8 mouse cellular contexts compared by ENCODE assay signal in the genomic region with DNA sequence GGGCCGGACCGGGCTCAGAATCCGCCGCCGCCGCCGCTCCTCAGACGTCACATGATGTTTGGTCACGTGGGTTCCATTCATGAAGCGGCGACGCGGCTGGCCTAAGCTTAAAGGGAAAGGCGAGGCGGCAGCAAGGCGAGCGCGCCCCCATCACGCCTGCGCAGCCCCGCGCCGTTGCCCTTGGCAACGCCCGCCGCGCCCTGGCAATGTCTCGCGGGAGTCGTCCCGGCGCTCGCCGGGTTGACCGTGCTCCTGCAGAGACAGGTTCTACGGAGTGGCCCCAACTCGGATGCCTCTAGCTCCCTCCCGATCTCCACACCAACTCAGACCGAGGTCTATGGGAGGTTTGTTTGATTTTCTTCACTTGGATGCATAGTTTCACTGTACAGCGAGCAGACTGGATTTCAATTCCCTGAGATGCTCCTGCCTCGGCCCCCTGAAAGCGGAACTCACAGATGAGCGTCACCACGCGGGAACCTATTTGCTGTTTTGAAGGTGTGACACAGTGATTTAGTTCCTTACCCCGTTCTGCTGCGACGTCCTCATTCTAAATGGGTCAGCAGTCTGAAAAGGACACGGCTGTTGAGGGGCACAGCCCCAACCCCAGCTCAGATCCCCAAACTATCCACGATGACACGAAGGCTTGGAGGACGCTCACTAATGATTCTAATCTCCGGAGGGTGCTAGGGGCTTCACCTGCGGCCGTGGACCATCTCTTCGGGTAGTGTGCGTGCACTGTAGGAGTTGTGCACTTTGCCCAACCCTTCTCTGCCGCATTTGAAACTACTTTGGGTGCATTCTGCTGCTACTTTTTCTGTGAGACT. TPM values are rescaled to one million over a fixed set of nuclear protein-coding genes. Genes with fewer than 3 reads are reported as not detected.
A peak's percentile ranks its signal among the peaks of the same experiment; 100 is the strongest.
DNase-seq lines count a peak whose midpoint lies in the region; ATAC-seq and TF ChIP-seq lines count a peak whose summit lies in the region.

A gene (minus strand): TSS at position 81 of the 824 bp plus-strand sequence.

- 11% methylated on average over 58 of the region's 58 CpGs for WGBS in forebrain, embryonic 15.5 days
- 10% methylated on average over 58 of the region's 58 CpGs for WGBS in lung, adult 2 months

- peaks cover 35% of the 10 kb centered on the region for H3K4me1 ChIP-seq in forebrain, embryonic 15.5 days
- peaks cover 24% of the 10 kb centered on the region for H3K4me1 ChIP-seq in lung, adult 2 months (ENCODE audit: control insufficient read depth, insufficient read depth, low read length)

- peak within 1 kb of the TSS; percentile 90 for H3K4me2 ChIP-seq in forebrain, embryonic 15.5 days (replicated peaks)

- H3K9me3 ChIP-seq in forebrain, embryonic 15.5 days: no peaks in the 10 kb centered on the region

- no peak for TF ChIP-seq CTCF in lung, adult 2 months (IDR thresholded peaks at IDR 0.05; ENCODE audit: insufficient read depth, low read length)

- TF ChIP-seq POLR2A in lung, adult 2 months (IDR thresholded peaks at IDR 0.05; ENCODE audit: borderline replicate concordance, extremely low read depth, low read depth, low read length): peak; percentile 37; the same call in 1 of the 2 replicates

- peak within 1 kb of the TSS; percentile 62 for H3K9ac ChIP-seq in forebrain, embryonic 15.5 days (replicated peaks)

- intact Hi-C loops in heart, postnatal 25 days (cut with DNase I): no loop called here

- no peaks in the 10 kb centered on the region for H3K27me3 ChIP-seq in forebrain, embryonic 15.5 days

- peaks cover 7% of the 10 kb centered on the region for H3K36me3 ChIP-seq in forebrain, embryonic 15.5 days

- peak within 1 kb of the TSS; percentile 58 for H3K4me3 ChIP-seq in forebrain, embryonic 15.5 days
- H3K4me3 ChIP-seq in lung, adult 2 months (replicated peaks; ENCODE audit: extremely low read depth, low read depth, low read length): peak within 1 kb of the TSS; percentile 89

- ATAC-seq in forebrain, embryonic 15.5 days (replicated peaks): peak; percentile 93
- peak; percentile 40 for ATAC-seq in neutrophil, adult 5-6 weeks (ENCODE audit: extremely low read depth, insufficient number of reproducible peaks, low FRiP score, poor library complexity, severe bottlenecking)

- peak within 1 kb of the TSS; percentile 76 for H3K27ac ChIP-seq in forebrain, embryonic 15.5 days (replicated peaks)

- DNase-seq in ES-CJ7 (ENCODE audit: low read depth, low spot score): peak; percentile 97
- DNase-seq in cerebellum, adult 11 months: peak; percentile 91
- DNase-seq in heart, postnatal 25 days (ENCODE audit: low spot score): peak; percentile 87
- peak; percentile 89 to 96 for DNase-seq in layer of hippocampus, adult 18-20 months (ENCODE audit: low spot score in 2 of 2)
- DNase-seq in lung, adult 2 months: peak; percentile 86
- peak; percentile 79 to 82 for DNase-seq in thymus, adult 18-20 months

RNA-seq across cellular contexts. Expression of the gene that starts here (rescaled TPM):
- 42.1 and 44.1 TPM in 2 replicates for polyA plus RNA-seq in forebrain, embryonic 15.5 days (2015; fragmentation: Nextera tagmentation; extraction: Ambion mirVana)
- 10 to 100 TPM; 38.7 to 42.1 TPM for total RNA-seq in heart, postnatal 25 days (2021)
- 10 to 100 TPM; 70.0 to 71.5 TPM for total RNA-seq in layer of hippocampus, adult 18-20 months (2021)
- polyA plus RNA-seq in lung, adult 2 months (2012; rRNA removed): 41.5 and 51.3 TPM in 2 replicates
- total RNA-seq in neutrophil, adult 5-6 weeks (2017): 25.5 and 33.5 TPM in 2 replicates

Comparison
In these comparisons a context has a peak if more than half of its experiments do, and no peak if none do; other contexts are left out.
1. Peak in every context shown above with its lines: DNase-seq, ATAC-seq, H3K4me3 ChIP-seq and H3K27ac ChIP-seq.